Mouse (Mus musculus) testis, adult 2 months (tissue): ENCODE measurements around the gene Tspan6.

Experiments
- CTCF ChIP-seq: fragments of 200-500 bp; IDR thresholded peaks from 2 replicates; pipeline ENCODE4 v1.5.1; 2012; ENCODE audit warnings: low read depth, mild to moderate bottlenecking, inconsistent platforms, low read length, moderate library complexity; ENCODE audit not compliant: control insufficient read depth, insufficient read depth, insufficient replicate concordance
- POLR2A ChIP-seq: fragments of 200-500 bp; IDR thresholded peaks from 2 replicates; pipeline ENCODE4 v1.6.1; 2012; ENCODE audit warnings: low read depth, mild to moderate bottlenecking, inconsistent platforms, low read length, moderate library complexity; ENCODE audit not compliant: control insufficient read depth

- no peak for TF ChIP-seq CTCF
- no peak for TF ChIP-seq POLR2A
Measured at GRCm38 (mm10) chrX:133921187-133921586, 23.0 kb upstream of the Tspan6 start.
